Mouse (Mus musculus): ENCODE data around the gene Cela3b. TPM values are rescaled to one million over a fixed set of nuclear protein-coding genes. Genes with fewer than 3 reads are reported as not detected.

Gene Cela3b
- polyA plus RNA-seq, 2 experiments from 2014 or later, result not detected

- ATAC-seq, result no peak
Observed at GRCm38 (mm10) chr4:137371596-137372523, 58.5 kb downstream of the Cela3b start.

Other genes with a start within 250 kb of the Cela3b start
- gene Wnt4, start 153.1 kb downstream of the Cela3b start, polyA plus RNA-seq (2017; shearing (Covaris generic)), result under 1 TPM in 1 of 2 experiments, not detected in 1; 0.32 TPM
- 100 to 1,000 TPM; 630 to 632 TPM for gene Cdc42, start 72.8 kb downstream of the Cela3b start, polyA plus RNA-seq (2017; shearing (Covaris generic))
- not detected for gene Cela3a, start 20.7 kb downstream of the Cela3b start, polyA plus RNA-seq (2017; shearing (Covaris generic))
- gene 1700013G24Rik, start 22.7 kb upstream of the Cela3b start, polyA plus RNA-seq (2017; shearing (Covaris generic)), result not detected
- not detected for gene Hspg2, start 38.2 kb upstream of the Cela3b start, polyA plus RNA-seq (2017; shearing (Covaris generic))
- gene Ldlrad2, start 144.0 kb upstream of the Cela3b start, polyA plus RNA-seq (2017; shearing (Covaris generic)), result not detected
- gene Usp48, start 163.2 kb upstream of the Cela3b start, polyA plus RNA-seq (2017; shearing (Covaris generic)), result 10 to 100 TPM; 41.9 to 62.2 TPM
- gene Rap1gap, start 234.2 kb upstream of the Cela3b start, polyA plus RNA-seq (2017; shearing (Covaris generic)), result 1 to 10 TPM in 1 of 2 experiments, not detected in 1; 1.4 TPM